Mouse (Mus musculus): ENCODE measurements at regions not wholly inside any gene's neighbourhood (a gene's known extent, or its start where the extent isn't known, plus 50 kb on each side); places are given as distances from the start of the nearest gene placed in this dataset.

DNA sequence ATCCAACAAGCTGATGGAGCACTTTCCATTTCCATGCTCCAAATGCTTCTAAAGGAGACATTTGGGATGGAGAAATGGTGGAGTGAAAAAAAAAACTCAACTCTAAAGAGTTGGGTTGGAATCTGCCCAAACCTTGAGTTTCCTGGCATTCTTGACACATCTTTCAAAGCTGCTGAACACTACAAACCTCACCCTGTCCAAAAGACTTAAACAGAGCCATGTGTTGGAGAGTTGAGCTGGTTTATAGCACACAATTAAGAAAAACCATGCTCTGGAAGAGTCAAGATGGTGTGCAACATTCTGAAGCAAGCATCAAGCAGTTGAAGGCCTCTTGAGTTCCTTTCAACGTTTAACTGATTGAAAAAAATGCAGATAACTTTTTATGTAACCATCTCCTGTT is 525.7 kb upstream of the Gulo start:
- ATAC-seq (ENCODE audit: low read depth), result no peak
- H3K27me3 ChIP-seq (ENCODE audit: control insufficient read depth, insufficient read depth, low read length), result no peaks in the 10 kb centered on the region
- no peak overlapping the region for H3K9ac ChIP-seq (replicated peaks; ENCODE audit: low read depth, low read length)
- 36% methylated on average over 1 of the region's 1 CpGs for WGBS
- H3K4me2 ChIP-seq (ENCODE audit: low read depth, low read length), result no peak overlapping the region
- H3K4me1 ChIP-seq (ENCODE audit: control insufficient read depth, insufficient read depth, low read length), result no peaks in the 10 kb centered on the region
- H3K27ac ChIP-seq (ENCODE audit: low read depth, low read length), result no peak overlapping the region
- H3K4me3 ChIP-seq (ENCODE audit: low read depth, low read length), result no peak overlapping the region
- H3K36me3 ChIP-seq (ENCODE audit: control insufficient read depth, insufficient read depth, low read length), result no peaks in the 10 kb centered on the region
- H3K9me3 ChIP-seq (ENCODE audit: control insufficient read depth, low read length), result no peaks in the 10 kb centered on the region

DNA sequence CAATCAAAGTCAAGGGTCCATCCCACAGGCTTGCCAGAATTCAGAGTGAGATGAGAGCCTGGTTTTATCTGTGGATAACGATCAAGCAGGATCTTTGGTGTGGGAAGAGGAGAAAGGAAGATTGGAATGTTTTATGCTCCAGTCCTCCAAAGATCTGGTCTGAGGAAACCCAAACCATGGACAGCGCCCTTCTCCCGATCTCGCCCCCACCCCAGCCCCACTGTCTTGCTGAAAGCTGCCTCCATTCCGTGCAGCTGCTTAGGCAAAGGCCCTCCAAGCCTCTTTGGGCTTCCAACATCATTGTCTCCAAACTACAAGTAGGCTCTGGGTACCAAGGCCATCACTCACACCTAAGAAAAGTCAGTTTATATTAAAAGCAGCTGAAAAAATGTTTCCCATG is 519.1 kb upstream of the Gulo start:
- no peak overlapping the region for H3K4me2 ChIP-seq (ENCODE audit: low read depth, low read length)
- ATAC-seq (ENCODE audit: low read depth), result no peak
- WGBS, result 45% methylated on average over 5 of the region's 5 CpGs

DNA sequence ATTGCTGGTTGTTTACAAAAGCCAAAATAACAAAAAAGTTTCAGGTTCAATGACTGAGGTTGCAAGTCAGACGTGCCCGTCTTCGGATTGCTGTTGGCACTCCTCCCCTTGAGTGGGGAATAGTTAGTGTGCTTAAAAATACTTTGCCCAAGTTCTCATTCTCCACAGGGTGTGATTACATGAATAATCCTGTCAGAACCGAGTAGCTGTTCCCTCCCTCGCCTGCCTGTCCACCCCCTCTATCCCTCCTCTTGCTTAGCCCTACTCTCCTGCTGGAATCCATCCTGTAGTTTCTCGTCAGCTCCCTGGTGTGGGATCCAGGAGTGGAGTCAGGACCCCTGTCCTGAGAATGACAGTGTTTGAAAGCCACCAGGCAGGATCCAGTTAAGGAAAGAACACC is 518.1 kb upstream of the Gulo start:
- Histone ChIP-seq H3K27ac (ENCODE audit: low read depth, low read length) (no peak overlapping the region), H3K27me3 (ENCODE audit: control insufficient read depth, insufficient read depth, low read length) (no peaks in the 10 kb centered on the region), H3K4me2 (ENCODE audit: low read depth, low read length) (no peak overlapping the region), H3K9me3 (ENCODE audit: control insufficient read depth, low read length) (no peaks in the 10 kb centered on the region), H3K9ac (replicated peaks; ENCODE audit: low read depth, low read length) (no peak overlapping the region), H3K4me3 (ENCODE audit: low read depth, low read length) (no peak overlapping the region), H3K4me1 (ENCODE audit: control insufficient read depth, insufficient read depth, low read length) (no peaks in the 10 kb centered on the region), H3K36me3 (ENCODE audit: control insufficient read depth, insufficient read depth, low read length) (no peaks in the 10 kb centered on the region)
- ATAC-seq (ENCODE audit: low read depth), result no peak
- WGBS, result 72% methylated on average over 6 of the region's 6 CpGs

More for the DNA sequence above, 519.1 kb upstream of the Gulo start:
- no peaks in the 10 kb centered on the region for H3K9me3 ChIP-seq (ENCODE audit: control insufficient read depth, low read length)
- no peak overlapping the region for H3K27ac ChIP-seq (ENCODE audit: low read depth, low read length)
- H3K27me3 ChIP-seq (ENCODE audit: control insufficient read depth, insufficient read depth, low read length), result no peaks in the 10 kb centered on the region
- no peaks in the 10 kb centered on the region for H3K4me1 ChIP-seq (ENCODE audit: control insufficient read depth, insufficient read depth, low read length)
- H3K9ac ChIP-seq (replicated peaks; ENCODE audit: low read depth, low read length), result no peak overlapping the region
- no peak overlapping the region for H3K4me3 ChIP-seq (ENCODE audit: low read depth, low read length)
- no peaks in the 10 kb centered on the region for H3K36me3 ChIP-seq (ENCODE audit: control insufficient read depth, insufficient read depth, low read length)

DNA sequence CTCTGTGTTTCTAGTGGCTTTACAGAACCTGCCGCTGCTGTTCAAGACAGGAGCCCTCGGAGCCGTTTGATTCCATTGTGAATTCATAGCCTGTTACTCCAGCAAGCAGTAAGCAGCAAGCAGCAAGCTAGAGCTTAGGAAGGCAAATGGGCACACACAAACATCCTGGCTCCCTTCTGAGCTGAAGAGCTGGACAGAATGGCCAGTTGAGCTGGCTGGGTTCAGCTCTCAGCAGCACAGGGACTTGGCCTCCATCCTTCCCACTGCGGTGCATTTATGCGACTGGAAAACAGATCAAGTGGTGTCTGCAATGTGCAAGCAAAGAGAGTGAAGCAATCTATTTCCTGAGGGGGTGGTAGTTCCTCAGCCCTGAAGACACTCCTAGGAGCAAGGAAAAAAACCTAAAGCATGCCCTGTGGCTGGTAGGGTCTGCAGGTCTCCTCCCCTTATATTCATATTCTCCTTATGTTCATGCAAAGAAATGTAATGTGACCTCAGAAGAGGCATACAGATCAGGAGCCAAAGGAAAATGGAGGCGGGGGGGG is 513.9 kb upstream of the Gulo start:
- Histone ChIP-seq H3K4me1 (ENCODE audit: control insufficient read depth, insufficient read depth, low read length) (no peaks in the 10 kb centered on the region), H3K27me3 (ENCODE audit: control insufficient read depth, insufficient read depth, low read length) (no peaks in the 10 kb centered on the region), H3K4me3 (ENCODE audit: low read depth, low read length) (no peak overlapping the region), H3K27ac (ENCODE audit: low read depth, low read length) (no peak overlapping the region), H3K4me2 (ENCODE audit: low read depth, low read length) (no peak overlapping the region), H3K36me3 (ENCODE audit: control insufficient read depth, insufficient read depth, low read length) (no peaks in the 10 kb centered on the region), H3K9ac (replicated peaks; ENCODE audit: low read depth, low read length) (no peak overlapping the region), H3K9me3 (ENCODE audit: control insufficient read depth, low read length) (no peaks in the 10 kb centered on the region)
- ATAC-seq (ENCODE audit: low read depth), result no peak
- WGBS, result 58% methylated on average over 6 of the region's 6 CpGs

DNA sequence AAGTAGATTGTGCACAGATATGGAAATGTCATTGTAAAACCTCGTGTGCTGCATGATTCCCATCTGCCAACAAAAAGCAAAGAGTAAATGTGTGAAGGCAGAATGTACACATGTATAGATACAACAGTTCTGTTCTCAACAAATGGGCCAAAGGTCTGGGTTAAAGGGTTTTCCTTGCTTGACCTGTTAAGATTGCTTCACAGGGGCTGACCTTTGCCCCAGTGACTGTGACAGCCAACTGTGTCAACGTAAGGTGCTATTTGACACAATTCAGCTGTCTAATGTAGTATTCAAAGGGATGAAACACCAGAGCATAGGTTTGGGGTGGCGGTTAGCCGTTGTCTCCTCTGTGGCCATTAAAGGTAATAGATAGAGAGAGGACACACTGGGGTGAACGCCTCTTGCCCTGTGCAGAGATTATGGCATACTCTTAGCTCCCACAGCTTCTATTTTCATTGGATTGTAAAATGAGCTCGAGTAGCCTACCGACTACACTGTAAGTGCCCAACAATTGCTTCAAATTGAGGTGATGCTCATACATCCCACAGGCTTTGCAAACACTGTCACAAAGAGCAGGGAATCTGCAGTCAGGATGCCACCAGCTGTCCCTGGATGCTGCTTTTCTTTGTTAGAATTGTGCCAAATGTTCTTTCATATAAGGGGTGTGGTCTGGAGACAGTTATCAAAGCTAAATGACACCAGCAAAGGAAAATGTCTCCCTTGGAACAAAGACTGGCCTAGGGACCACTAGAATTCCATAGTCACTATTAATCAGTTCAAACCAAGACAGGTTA is 513.0 kb upstream of the Gulo start:
- Histone ChIP-seq H3K4me3 (ENCODE audit: low read depth, low read length) (no peak overlapping the region), H3K9ac (replicated peaks; ENCODE audit: low read depth, low read length) (no peak overlapping the region), H3K4me2 (ENCODE audit: low read depth, low read length) (no peak overlapping the region), H3K36me3 (ENCODE audit: control insufficient read depth, insufficient read depth, low read length) (no peaks in the 10 kb centered on the region), H3K9me3 (ENCODE audit: control insufficient read depth, low read length) (no peaks in the 10 kb centered on the region), H3K27ac (ENCODE audit: low read depth, low read length) (no peak overlapping the region), H3K4me1 (ENCODE audit: control insufficient read depth, insufficient read depth, low read length) (no peaks in the 10 kb centered on the region), H3K27me3 (ENCODE audit: control insufficient read depth, insufficient read depth, low read length) (no peaks in the 10 kb centered on the region)
- ATAC-seq (ENCODE audit: low read depth), result no peak
- 42% methylated on average over 7 of the region's 7 CpGs for WGBS

DNA sequence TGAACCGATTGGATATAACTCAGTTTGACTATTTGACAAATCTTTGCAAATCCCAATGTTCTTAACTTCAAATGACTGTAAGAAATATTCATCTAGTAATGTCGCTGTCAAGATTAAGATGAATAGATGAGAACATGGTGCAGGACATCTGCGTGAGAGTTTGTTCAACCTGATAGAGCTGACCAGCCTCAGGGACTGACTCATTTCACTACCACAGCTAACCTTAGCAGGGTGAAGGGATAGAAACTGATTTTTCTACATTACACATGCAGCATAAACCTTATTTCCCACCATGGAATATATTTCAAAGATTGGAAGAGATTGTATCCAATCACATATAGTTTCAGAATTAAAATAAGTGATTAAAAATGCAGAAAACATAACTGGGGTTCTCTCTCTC is 507.8 kb upstream of the Gulo start:
- H3K27ac ChIP-seq (ENCODE audit: low read depth, low read length), result no peak overlapping the region
- whole genome bisulfite sequencing, result 85% methylated on average over 3 of the region's 3 CpGs
- H3K9ac ChIP-seq (replicated peaks; ENCODE audit: low read depth, low read length), result no peak overlapping the region
- H3K36me3 ChIP-seq (ENCODE audit: control insufficient read depth, insufficient read depth, low read length), result no peaks in the 10 kb centered on the region
- no peak for ATAC-seq (ENCODE audit: low read depth)
- H3K4me3 ChIP-seq (ENCODE audit: low read depth, low read length), result no peak overlapping the region
- H3K27me3 ChIP-seq (ENCODE audit: control insufficient read depth, insufficient read depth, low read length), result no peaks in the 10 kb centered on the region
- no peak overlapping the region for H3K4me2 ChIP-seq (ENCODE audit: low read depth, low read length)
- no peaks in the 10 kb centered on the region for H3K9me3 ChIP-seq (ENCODE audit: control insufficient read depth, low read length)
- H3K4me1 ChIP-seq (ENCODE audit: control insufficient read depth, insufficient read depth, low read length), result no peaks in the 10 kb centered on the region

DNA sequence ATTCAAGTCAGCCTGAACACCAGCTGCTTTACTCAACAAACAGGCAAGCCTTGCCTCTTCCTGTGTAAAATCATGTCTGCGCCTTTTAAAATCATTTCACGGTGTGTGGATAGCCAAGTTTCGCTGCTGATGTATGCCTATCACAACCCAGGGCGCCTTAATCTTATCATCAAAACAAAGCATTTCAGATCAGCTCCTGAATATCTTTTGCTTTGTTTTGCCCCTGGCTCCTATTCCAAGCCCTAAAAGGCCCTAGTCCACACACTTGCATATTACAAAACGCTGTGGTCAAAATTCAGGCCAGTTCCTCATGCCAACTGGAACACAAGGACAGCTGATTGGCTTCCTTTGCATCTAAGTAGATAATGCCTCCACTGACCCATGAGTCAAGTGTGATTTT is 501.7 kb upstream of the Gulo start:
- Histone ChIP-seq H3K4me2 (ENCODE audit: low read depth, low read length) (no peak overlapping the region), H3K4me3 (ENCODE audit: low read depth, low read length) (no peak overlapping the region), H3K36me3 (ENCODE audit: control insufficient read depth, insufficient read depth, low read length) (no peaks in the 10 kb centered on the region), H3K9ac (replicated peaks; ENCODE audit: low read depth, low read length) (no peak overlapping the region), H3K27me3 (ENCODE audit: control insufficient read depth, insufficient read depth, low read length) (no peaks in the 10 kb centered on the region), H3K4me1 (ENCODE audit: control insufficient read depth, insufficient read depth, low read length) (no peaks in the 10 kb centered on the region), H3K9me3 (ENCODE audit: control insufficient read depth, low read length) (no peaks in the 10 kb centered on the region), H3K27ac (ENCODE audit: low read depth, low read length) (no peak overlapping the region)
- ATAC-seq (ENCODE audit: low read depth), result no peak
- WGBS, result 77% methylated on average over 5 of the region's 5 CpGs

DNA sequence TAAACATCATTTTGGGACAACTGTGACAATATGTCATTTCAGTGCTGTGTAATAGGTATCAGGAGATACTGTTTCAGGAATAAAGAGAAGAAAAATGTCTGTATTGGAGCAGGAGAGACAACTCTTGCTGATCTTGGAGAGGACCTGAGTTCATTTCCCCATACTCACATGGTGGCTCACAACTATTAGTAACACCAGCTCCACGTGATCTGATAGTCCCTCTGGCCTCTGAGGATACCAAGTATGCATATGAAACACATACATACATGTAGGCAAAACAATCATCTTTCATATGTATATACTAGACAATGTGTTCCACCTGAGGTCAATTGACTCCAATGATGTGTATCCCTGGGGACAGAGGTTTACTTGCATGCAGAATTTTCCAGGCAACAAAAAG is 501.2 kb upstream of the Gulo start:
- H3K27ac ChIP-seq (ENCODE audit: low read depth, low read length), result no peak overlapping the region
- H3K9ac ChIP-seq (replicated peaks; ENCODE audit: low read depth, low read length), result no peak overlapping the region
- no peaks in the 10 kb centered on the region for H3K36me3 ChIP-seq (ENCODE audit: control insufficient read depth, insufficient read depth, low read length)
- no peak for ATAC-seq (ENCODE audit: low read depth)
- no peaks in the 10 kb centered on the region for H3K4me1 ChIP-seq (ENCODE audit: control insufficient read depth, insufficient read depth, low read length)
- WGBS, result 69% methylated on average over 1 of the region's 1 CpGs
- H3K4me3 ChIP-seq (ENCODE audit: low read depth, low read length), result no peak overlapping the region
- no peaks in the 10 kb centered on the region for H3K9me3 ChIP-seq (ENCODE audit: control insufficient read depth, low read length)
- H3K27me3 ChIP-seq (ENCODE audit: control insufficient read depth, insufficient read depth, low read length), result no peaks in the 10 kb centered on the region
- H3K4me2 ChIP-seq (ENCODE audit: low read depth, low read length), result no peak overlapping the region

DNA sequence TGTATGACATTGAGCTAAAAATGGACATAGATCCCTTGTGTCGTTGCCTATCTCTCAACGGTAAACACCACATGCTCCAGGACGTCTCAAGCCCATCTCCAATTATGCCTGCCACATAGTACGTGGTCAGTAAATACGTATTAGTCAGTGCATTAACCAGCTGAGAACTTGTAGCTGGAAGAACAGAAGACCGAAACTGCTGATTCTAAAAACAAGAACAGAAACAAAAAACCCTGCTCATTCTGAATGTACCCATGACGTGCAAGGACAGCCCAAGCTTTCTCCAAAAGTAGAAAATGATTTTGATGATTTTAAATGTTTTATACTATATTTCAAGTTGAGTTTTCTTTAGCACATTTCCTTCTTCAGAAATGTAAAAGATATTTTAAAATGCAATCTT is 500.7 kb upstream of the Gulo start:
- ATAC-seq (ENCODE audit: low read depth), result no peak
- no peaks in the 10 kb centered on the region for H3K36me3 ChIP-seq (ENCODE audit: control insufficient read depth, insufficient read depth, low read length)
- no peak overlapping the region for H3K27ac ChIP-seq (ENCODE audit: low read depth, low read length)
- no peak overlapping the region for H3K4me2 ChIP-seq (ENCODE audit: low read depth, low read length)
- H3K27me3 ChIP-seq (ENCODE audit: control insufficient read depth, insufficient read depth, low read length), result no peaks in the 10 kb centered on the region
- H3K9ac ChIP-seq (replicated peaks; ENCODE audit: low read depth, low read length), result no peak overlapping the region
- 94% methylated on average over 7 of the region's 7 CpGs for WGBS
- H3K4me1 ChIP-seq (ENCODE audit: control insufficient read depth, insufficient read depth, low read length), result no peaks in the 10 kb centered on the region
- no peaks in the 10 kb centered on the region for H3K9me3 ChIP-seq (ENCODE audit: control insufficient read depth, low read length)
- no peak overlapping the region for H3K4me3 ChIP-seq (ENCODE audit: low read depth, low read length)

Data from neural tube, embryonic 14.5 days (tissue).